Mouse (Mus musculus): ENCODE measurements around the gene Gm49380. TPM values are rescaled to one million over a fixed set of nuclear protein-coding genes. Genes with fewer than 3 reads are reported as not detected.

Gm49380 gene
- total RNA-seq, 2 experiments from 2014 or later: not detected

GRCm38 (mm10) chr9:44078136-44078797 lies 35.0 kb downstream of the Gm49380 start:
- ATAC-seq (replicated peaks; ENCODE audit: low FRiP score, poor library complexity, severe bottlenecking): no peak

GRCm38 (mm10) chr9:44077266-44077910 lies 35.9 kb downstream of the Gm49380 start:
- ATAC-seq (replicated peaks; ENCODE audit: low FRiP score, poor library complexity, severe bottlenecking): no peak

- 0 out of 2 replicates have a peak, but pooled peaks have one; percentile 40 for ATAC-seq (replicated peaks; ENCODE audit: low FRiP score, poor library complexity, severe bottlenecking)
Observed at GRCm38 (mm10) chr9:44076764-44077120, 36.6 kb downstream of the Gm49380 start.

GRCm38 (mm10) chr9:44075996-44076763 lies 37.1 kb downstream of the Gm49380 start:
- no peak for ATAC-seq (replicated peaks; ENCODE audit: low FRiP score, poor library complexity, severe bottlenecking)

- ATAC-seq (replicated peaks; ENCODE audit: low FRiP score, poor library complexity, severe bottlenecking): no peak
Observed at GRCm38 (mm10) chr9:44075276-44075995, 37.9 kb downstream of the Gm49380 start.

GRCm38 (mm10) chr9:44074395-44075275 lies 38.7 kb downstream of the Gm49380 start:
- ATAC-seq (replicated peaks; ENCODE audit: low FRiP score, poor library complexity, severe bottlenecking): no peak

- ATAC-seq (replicated peaks; ENCODE audit: low FRiP score, poor library complexity, severe bottlenecking): no peak
Observed at GRCm38 (mm10) chr9:44073115-44073514, 40.2 kb downstream of the Gm49380 start.

GRCm38 (mm10) chr9:44072599-44072915 lies 40.7 kb downstream of the Gm49380 start:
- no peak for ATAC-seq (replicated peaks; ENCODE audit: low FRiP score, poor library complexity, severe bottlenecking)

- ATAC-seq (replicated peaks; ENCODE audit: low FRiP score, poor library complexity, severe bottlenecking): no peak
Observed at GRCm38 (mm10) chr9:44071914-44072598, 41.2 kb downstream of the Gm49380 start.

- ATAC-seq (replicated peaks; ENCODE audit: low FRiP score, poor library complexity, severe bottlenecking): no peak
Observed at GRCm38 (mm10) chr9:44070844-44071231, 42.5 kb downstream of the Gm49380 start.

GRCm38 (mm10) chr9:44070113-44070843 lies 43.0 kb downstream of the Gm49380 start:
- ATAC-seq (replicated peaks; ENCODE audit: low FRiP score, poor library complexity, severe bottlenecking): no peak

- ATAC-seq (replicated peaks; ENCODE audit: low FRiP score, poor library complexity, severe bottlenecking): no peak
Observed at GRCm38 (mm10) chr9:44069252-44069651, 44.0 kb downstream of the Gm49380 start.

- ATAC-seq (replicated peaks; ENCODE audit: low FRiP score, poor library complexity, severe bottlenecking): no peak
Observed at GRCm38 (mm10) chr9:44067960-44068330, 45.4 kb downstream of the Gm49380 start.

GRCm38 (mm10) chr9:44067241-44067959 lies 45.9 kb downstream of the Gm49380 start:
- no peak for ATAC-seq (replicated peaks; ENCODE audit: low FRiP score, poor library complexity, severe bottlenecking)

GRCm38 (mm10) chr9:44066785-44067225 lies 46.5 kb downstream of the Gm49380 start, which contains the start of gene Usp2:
Gene Usp2 (plus strand): TSS chr9:44067021.
- peak; percentile 85 for ATAC-seq (replicated peaks; ENCODE audit: low FRiP score, poor library complexity, severe bottlenecking)

- ATAC-seq (replicated peaks; ENCODE audit: low FRiP score, poor library complexity, severe bottlenecking): no peak
Observed at GRCm38 (mm10) chr9:44065177-44065576, 48.1 kb downstream of the Gm49380 start.

GRCm38 (mm10) chr9:44058606-44059005 lies 54.7 kb downstream of the Gm49380 start:
- ATAC-seq (replicated peaks; ENCODE audit: low FRiP score, poor library complexity, severe bottlenecking): no peak

Data from erythroid progenitor cell, adult 5-6 weeks (primary cell).